Mouse (Mus musculus) embryo, embryonic 11.5 days (tissue): ENCODE measurements around the gene 1700022I11Rik.

Experiments
- DNase-seq: peaks from one replicate; pipeline ENCODE4 v3.0.0-alpha.2; 2012; ENCODE audit warnings: low read depth, low spot score

Gene 1700022I11Rik

GRCm38 (mm10) chr4:43001272-43001671 is 31.9 kb downstream of the 1700022I11Rik start:
- DNase-seq: no peak

GRCm38 (mm10) chr4:43002756-43003439 is 33.5 kb downstream of the 1700022I11Rik start:
- DNase-seq: no peak

GRCm38 (mm10) chr4:43004951-43005350 is 35.5 kb downstream of the 1700022I11Rik start:
- DNase-seq: no peak

- no peak for DNase-seq
These were observed 36.4 kb downstream of the 1700022I11Rik start for GRCm38 (mm10) chr4:43005765-43006164.

GRCm38 (mm10) chr4:43010161-43011038 is 41.0 kb downstream of the 1700022I11Rik start, which contains the start of gene Fancg:
Gene Fancg (minus strand): TSS chr4:43010506.
- DNase-seq: peak; percentile 74

- DNase-seq: no peak
These were observed 42.7 kb downstream of the 1700022I11Rik start for GRCm38 (mm10) chr4:43012091-43012490.

- no peak for DNase-seq
These were observed 48.8 kb downstream of the 1700022I11Rik start for GRCm38 (mm10) chr4:43018156-43018555.

GRCm38 (mm10) chr4:43019176-43019575 is 49.8 kb downstream of the 1700022I11Rik start:
- DNase-seq: no peak

GRCm38 (mm10) chr4:43019641-43020465 is 50.4 kb downstream of the 1700022I11Rik start:
- no peak for DNase-seq

GRCm38 (mm10) chr4:43020876-43021275 is 51.5 kb downstream of the 1700022I11Rik start:
- no peak for DNase-seq

GRCm38 (mm10) chr4:43021341-43021740 is 51.9 kb downstream of the 1700022I11Rik start:
- DNase-seq: no peak

GRCm38 (mm10) chr4:43024673-43025072 is 55.3 kb downstream of the 1700022I11Rik start:
- no peak for DNase-seq

- DNase-seq: peak; percentile 89
These were observed 55.9 kb downstream of the 1700022I11Rik start, which contains the start of gene Pigo for GRCm38 (mm10) chr4:43025084-43025960. Gene Pigo (minus strand): TSS chr4:43025819.

- DNase-seq: no peak
These were observed 59.7 kb downstream of the 1700022I11Rik start for GRCm38 (mm10) chr4:43029121-43029520.

- no peak for DNase-seq
These were observed 60.3 kb downstream of the 1700022I11Rik start for GRCm38 (mm10) chr4:43029749-43030148.

GRCm38 (mm10) chr4:43030352-43030751 is 60.9 kb downstream of the 1700022I11Rik start:
- no peak for DNase-seq

GRCm38 (mm10) chr4:43030780-43031230 is 61.4 kb downstream of the 1700022I11Rik start:
- no peak for DNase-seq

GRCm38 (mm10) chr4:43031237-43031995 is 62.0 kb downstream of the 1700022I11Rik start, which contains the start of gene Stoml2:
Gene Stoml2 (minus strand): TSS chr4:43031710.
- peak; percentile 87 for DNase-seq

GRCm38 (mm10) chr4:43032501-43032900 is 63.1 kb downstream of the 1700022I11Rik start:
- no peak for DNase-seq
